Mouse (Mus musculus) heart, embryonic 16.5 days (tissue): ENCODE results near the gene Otud5. TPM values are rescaled to one million over a fixed set of nuclear protein-coding genes. Genes with fewer than 3 reads are reported as not detected.
A peak's percentile ranks its signal among the peaks of the same experiment; 100 is the strongest.

ENCODE experiments used
- ATAC-seq: fragments of 200-750 bp; cut with Nextera tagmentation; replicated peaks from 2 replicates; pipeline ENCODE4 v1.8.0; 2017; ENCODE audit warnings: moderate number of reproducible peaks; ENCODE audit not compliant: insufficient read depth, low FRiP score; ENCODE audit errors: extremely low read depth
- H3K27ac ChIP-seq: fragments of 300-500 bp; sonication (generic); 2 replicates; pipeline ENCODE4 v1.5.1; 2014; ENCODE audit warnings: mild to moderate bottlenecking, low read length, control low read depth, moderate library complexity
- H3K27me3 ChIP-seq: fragments of 300-500 bp; sonication (generic); 2 replicates; pipeline ENCODE4 v1.6.1; 2014; ENCODE audit warnings: low read length, mixed read lengths; ENCODE audit not compliant: control insufficient read depth, insufficient read depth
- H3K36me3 ChIP-seq: fragments of 300-500 bp; sonication (generic); 2 replicates; pipeline ENCODE4 v1.6.1; 2014; ENCODE audit not compliant: control insufficient read depth, insufficient read depth
- H3K4me1 ChIP-seq: fragments of 300-500 bp; sonication (generic); 2 replicates; pipeline ENCODE4 v1.6.1; 2014; ENCODE audit warnings: low read length, mixed read lengths; ENCODE audit not compliant: control insufficient read depth, insufficient read depth
- H3K4me2 ChIP-seq: fragments of 300-500 bp; sonication (generic); 2 replicates; pipeline ENCODE4 v1.6.1; 2014; ENCODE audit warnings: low read depth, mild to moderate bottlenecking, control low read depth, low read length
- H3K4me3 ChIP-seq: fragments of 300-500 bp; sonication (generic); 2 replicates; pipeline ENCODE4 v1.5.1; 2014; ENCODE audit warnings: mild to moderate bottlenecking, control low read depth, low read length
- H3K9ac ChIP-seq: fragments of 300-500 bp; sonication (generic); 2 replicates; pipeline ENCODE4 v1.6.1; 2014; ENCODE audit warnings: low read length, control low read depth
- H3K9me3 ChIP-seq: fragments of 300-500 bp; sonication (generic); replicated peaks from 2 replicates; pipeline ENCODE4 v1.6.1; 2016; ENCODE audit warnings: low read length; ENCODE audit not compliant: control insufficient read depth
- WGBS: fragments of 180-500 bp; shearing (Covaris S2); extraction: QIAGEN DNeasy Blood & Tissue Kit; methylation state at CpG from one replicate; pipeline ENCODE4 v1.1.7; 2014; 5-methylcytosine and 5-hydroxymethylcytosine counted together
- polyA plus RNA-seq: library from polyadenylated mRNA; unstranded; fragments of >200 nt; fragmentation: Nextera tagmentation; extraction: Ambion mirVana; gene quantifications from 2 replicates; pipeline ENCODE4 v1.2.1, GENCODE M21; 2015

Gene Otud5
- polyA plus RNA-seq, 1 experiment from 2014 or later = 27.1 TPM

DNA sequence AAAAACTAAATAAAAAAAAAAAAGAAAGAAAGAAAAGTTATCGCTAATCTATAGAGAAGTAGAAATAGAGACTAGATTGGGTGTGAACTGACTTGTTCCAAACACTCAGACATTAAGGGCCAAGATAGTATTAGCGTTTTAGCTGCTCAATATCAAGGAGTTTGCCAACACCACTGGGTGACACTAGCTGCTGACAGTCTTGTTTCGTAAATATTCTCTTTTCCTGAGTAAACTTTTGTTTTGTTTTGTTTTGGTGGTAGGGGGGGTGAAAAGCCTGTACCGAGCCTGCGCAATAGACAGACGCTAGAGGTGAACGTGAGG is 362 bp upstream of the Otud5 start:
- H3K27me3 ChIP-seq = no peaks in the 10 kb centered on the region
- WGBS = 20% methylated on average over 7 of the region's 7 CpGs
- peak overlapping the region; percentile 87 for H3K27ac ChIP-seq
- H3K4me1 ChIP-seq = peaks cover 11% of the 10 kb centered on the region
- H3K9ac ChIP-seq = peak overlapping the region; percentile 55
- H3K9me3 ChIP-seq = no peaks in the 10 kb centered on the region
- peak overlapping the region; percentile 79 for H3K4me3 ChIP-seq
- no peaks in the 10 kb centered on the region for H3K36me3 ChIP-seq
- no peak for ATAC-seq
- peak overlapping the region; percentile 63 for H3K4me2 ChIP-seq

DNA sequence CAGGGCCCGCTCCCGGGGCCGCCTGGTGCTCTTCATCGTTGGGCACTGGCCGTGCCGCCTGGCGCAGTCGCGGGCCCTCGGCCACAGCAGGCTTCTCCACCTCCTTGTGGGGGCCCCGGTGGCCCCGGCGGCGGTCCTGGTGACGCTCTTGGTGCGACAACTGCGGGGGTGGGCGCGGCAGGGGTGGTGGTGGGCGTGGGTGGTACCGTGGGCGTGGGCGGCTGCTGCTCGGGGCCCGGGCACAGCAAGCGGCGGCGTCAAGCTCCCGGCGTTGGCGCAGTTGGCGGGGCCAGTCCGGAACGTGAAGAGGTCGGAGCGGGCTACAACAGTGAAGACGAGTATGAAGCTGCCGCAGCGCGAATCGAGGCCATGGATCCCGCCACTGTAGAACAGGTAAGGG is 1.2 kb downstream of the Otud5 start:
- Histone ChIP-seq H3K4me1 (peaks cover 11% of the 10 kb centered on the region), H3K4me2 (peak overlapping the region; percentile 74), H3K4me3 (peak overlapping the region; percentile 79), H3K36me3 (no peaks in the 10 kb centered on the region), H3K9ac (peak overlapping the region; percentile 85), H3K27ac (peak overlapping the region; percentile 96), H3K9me3 (no peaks in the 10 kb centered on the region), H3K27me3 (no peaks in the 10 kb centered on the region)
- WGBS = 9% methylated on average over 33 of the region's 42 CpGs
- ATAC-seq = no peak

DNA sequence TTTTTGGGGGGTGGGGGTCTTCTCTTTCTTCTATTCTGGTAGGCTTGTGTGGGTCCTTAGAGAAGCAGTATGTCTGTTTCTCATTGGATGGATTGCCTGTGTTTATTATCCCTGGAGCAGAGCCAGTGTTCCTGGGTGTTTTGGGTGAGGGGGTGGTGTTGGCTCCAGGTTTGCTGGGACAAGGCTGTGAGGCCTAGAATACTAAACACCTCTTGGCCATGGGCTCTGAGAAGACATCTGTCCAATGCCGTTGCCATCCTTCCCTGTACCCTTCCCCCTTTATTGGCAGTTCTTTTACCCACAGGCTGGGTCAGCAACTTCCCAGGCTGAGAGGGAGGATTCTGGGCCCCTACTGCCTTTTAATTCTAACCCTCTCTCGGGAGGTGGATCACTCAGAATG is 6.7 kb downstream of the Otud5 start:
- Histone ChIP-seq H3K36me3 (peaks cover 4% of the 10 kb centered on the region), H3K9me3 (no peaks in the 10 kb centered on the region), H3K4me1 (peaks cover 11% of the 10 kb centered on the region), H3K4me2 (no peak overlapping the region), H3K27ac (no peak overlapping the region), H3K27me3 (no peaks in the 10 kb centered on the region), H3K9ac (no peak overlapping the region), H3K4me3 (no peak overlapping the region)
- 79% methylated on average over 2 of the region's 2 CpGs for WGBS
- ATAC-seq = no peak

DNA sequence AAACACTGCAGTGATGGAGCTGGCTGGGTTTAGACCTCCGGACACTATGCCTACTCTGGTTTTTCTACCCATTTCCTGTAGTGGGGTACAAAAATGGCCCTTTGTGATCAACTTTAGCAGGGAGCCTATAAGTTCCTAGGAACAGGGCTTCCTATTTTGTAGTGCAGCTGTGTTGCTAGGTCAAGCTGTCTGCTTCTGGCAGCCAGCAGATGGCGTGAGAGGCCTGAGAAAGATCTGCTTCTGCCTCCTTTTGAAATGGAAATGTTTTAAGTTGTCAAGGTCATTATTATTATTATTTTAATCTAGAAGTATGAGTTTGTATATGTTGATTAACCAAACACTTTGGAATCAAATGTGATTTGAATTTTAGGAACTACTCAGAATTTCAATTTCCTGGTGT is 13.4 kb downstream of the Otud5 start:
- no peak for ATAC-seq
- H3K27me3 ChIP-seq = no peaks in the 10 kb centered on the region
- no peak overlapping the region for H3K9ac ChIP-seq
- H3K9me3 ChIP-seq = no peaks in the 10 kb centered on the region
- peaks cover 4% of the 10 kb centered on the region for H3K36me3 ChIP-seq
- no peak overlapping the region for H3K27ac ChIP-seq
- no peak overlapping the region for H3K4me2 ChIP-seq
- WGBS = 33% methylated on average over 2 of the region's 2 CpGs
- no peaks in the 10 kb centered on the region for H3K4me1 ChIP-seq
- no peak overlapping the region for H3K4me3 ChIP-seq

DNA sequence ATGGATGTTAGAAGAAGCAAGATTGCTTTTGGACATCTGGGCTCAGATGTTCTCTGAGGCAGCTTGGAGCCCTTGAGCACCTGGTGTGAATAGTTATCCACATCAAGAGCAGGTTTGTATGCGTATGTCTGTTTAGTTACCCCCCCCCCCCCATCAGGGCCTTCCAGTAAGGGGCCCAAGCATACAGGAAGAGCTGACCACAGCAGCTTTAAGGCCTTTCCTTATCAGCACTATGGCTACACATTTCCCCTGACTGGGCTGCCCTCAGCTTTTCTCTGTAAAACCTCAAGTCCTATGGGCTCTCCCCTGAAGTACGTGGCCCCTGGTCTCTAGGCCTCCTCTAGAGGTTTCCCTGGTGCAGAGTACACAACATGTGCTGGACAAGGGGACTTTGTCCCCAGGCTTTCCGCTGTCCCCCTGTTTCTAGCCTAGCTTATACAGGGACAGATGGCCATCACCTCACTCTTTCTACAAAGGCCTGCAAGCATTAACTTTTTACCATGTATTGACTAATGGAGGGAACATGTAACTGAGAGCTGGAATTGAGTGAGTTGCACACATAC is 18.1 kb downstream of the Otud5 start:
- Histone ChIP-seq H3K9ac (no peak overlapping the region), H3K9me3 (no peaks in the 10 kb centered on the region), H3K4me2 (no peak overlapping the region), H3K27ac (no peak overlapping the region), H3K4me1 (no peaks in the 10 kb centered on the region), H3K27me3 (no peaks in the 10 kb centered on the region), H3K4me3 (no peak overlapping the region), H3K36me3 (no peaks in the 10 kb centered on the region)
- WGBS = 76% methylated on average over 3 of the region's 3 CpGs
- ATAC-seq = no peak

DNA sequence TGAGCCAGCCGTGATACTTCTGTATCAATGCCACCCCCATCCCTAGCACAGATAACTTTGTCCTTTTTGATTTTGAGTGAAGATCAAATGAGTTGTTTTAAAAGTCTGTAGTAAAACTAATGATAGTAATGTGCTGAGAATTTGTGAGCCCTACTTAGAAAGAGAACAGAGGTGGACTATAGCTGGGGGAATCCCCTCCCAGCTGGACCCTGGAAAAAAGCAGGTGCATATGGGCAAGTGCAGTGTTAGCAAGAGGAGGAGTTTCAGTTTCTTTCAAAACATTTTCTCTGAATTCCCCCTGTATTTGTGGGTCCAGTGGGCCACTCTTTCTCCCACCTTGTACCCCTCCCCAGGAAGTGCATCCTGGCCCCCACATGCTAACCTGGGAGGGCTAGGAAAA is 22.0 kb downstream of the Otud5 start:
- no peak for ATAC-seq
- Histone ChIP-seq H3K9ac (no peak overlapping the region), H3K27me3 (no peaks in the 10 kb centered on the region), H3K4me1 (no peaks in the 10 kb centered on the region), H3K4me3 (no peak overlapping the region), H3K4me2 (no peak overlapping the region), H3K27ac (no peak overlapping the region), H3K9me3 (no peaks in the 10 kb centered on the region), H3K36me3 (peaks cover 3% of the 10 kb centered on the region)
- WGBS = 82% methylated on average over 1 of the region's 1 CpGs

DNA sequence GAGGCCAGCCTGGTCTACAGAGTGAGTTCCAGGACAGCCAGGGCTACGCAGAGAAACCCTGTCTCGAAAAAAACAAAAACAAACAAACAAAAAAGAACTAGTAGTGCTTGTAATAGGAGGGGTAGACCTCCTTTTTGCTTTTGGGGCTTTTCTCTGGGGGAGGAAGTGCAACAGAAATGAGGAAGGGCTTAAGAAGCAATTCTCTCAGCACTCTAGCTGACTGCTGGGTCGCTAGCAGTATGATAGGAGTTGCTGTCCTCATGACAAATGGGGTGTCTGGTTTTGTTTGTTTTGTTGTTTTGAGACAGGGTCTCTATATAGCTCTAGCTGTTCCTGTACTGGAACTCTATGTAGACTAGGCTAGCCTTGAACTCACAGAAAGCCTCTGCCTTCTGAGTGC is 23.4 kb downstream of the Otud5 start:
- WGBS = 74% methylated on average over 3 of the region's 3 CpGs

DNA sequence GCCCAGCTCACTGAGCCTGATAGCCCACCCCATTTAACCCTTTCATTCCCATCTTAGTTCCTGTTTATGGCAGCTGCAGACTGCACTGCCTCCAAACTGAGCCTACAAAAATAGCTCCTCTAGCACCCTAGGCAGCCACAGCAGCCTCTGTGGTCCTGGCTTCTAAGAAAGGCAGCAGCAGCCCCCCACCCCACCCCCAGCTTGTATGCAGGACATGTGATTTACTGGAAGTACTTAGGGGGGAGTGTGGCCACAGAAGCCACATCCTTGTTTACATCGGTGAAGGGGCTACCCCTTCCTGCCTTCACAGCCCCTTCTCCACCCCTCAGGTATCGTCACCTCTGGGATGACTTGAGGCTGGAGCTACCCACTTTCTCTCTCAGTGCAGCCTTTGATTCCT is 24.2 kb downstream of the Otud5 start:
- WGBS = 49% methylated on average over 2 of the region's 2 CpGs
- H3K4me3 ChIP-seq = no peak overlapping the region
- H3K9me3 ChIP-seq = no peaks in the 10 kb centered on the region
- H3K4me2 ChIP-seq = no peak overlapping the region
- no peak overlapping the region for H3K27ac ChIP-seq
- H3K4me1 ChIP-seq = no peaks in the 10 kb centered on the region
- H3K9ac ChIP-seq = no peak overlapping the region
- ATAC-seq = no peak
- peaks cover 4% of the 10 kb centered on the region for H3K36me3 ChIP-seq
- H3K27me3 ChIP-seq = no peaks in the 10 kb centered on the region

More for the DNA sequence above, 23.4 kb downstream of the Otud5 start:
- no peak for ATAC-seq
- no peak overlapping the region for H3K9ac ChIP-seq
- no peaks in the 10 kb centered on the region for H3K27me3 ChIP-seq
- no peak overlapping the region for H3K4me3 ChIP-seq
- H3K27ac ChIP-seq = no peak overlapping the region
- no peaks in the 10 kb centered on the region for H3K9me3 ChIP-seq
- H3K36me3 ChIP-seq = peaks cover 4% of the 10 kb centered on the region
- H3K4me2 ChIP-seq = no peak overlapping the region
- no peaks in the 10 kb centered on the region for H3K4me1 ChIP-seq

DNA sequence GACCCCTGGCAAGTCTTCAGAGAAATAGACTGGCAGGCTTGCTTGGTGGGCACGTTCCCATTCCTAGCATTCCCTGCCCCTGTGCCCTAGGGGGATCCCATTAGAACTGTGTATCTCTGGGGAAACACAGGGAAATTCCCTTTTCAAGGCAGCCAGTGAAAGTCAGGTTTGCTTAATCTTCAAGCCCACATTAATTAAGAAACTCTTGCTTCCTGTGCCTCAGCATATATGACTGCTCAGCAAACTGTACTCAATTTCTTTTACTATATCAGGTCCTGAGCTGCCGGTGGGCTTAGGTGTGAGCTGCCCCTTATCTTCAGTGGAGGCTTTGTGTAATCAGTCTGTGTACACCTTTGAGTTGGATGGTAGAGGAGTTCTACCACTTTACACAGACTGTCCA is 24.6 kb downstream of the Otud5 start:
- no peak overlapping the region for H3K27ac ChIP-seq
- no peaks in the 10 kb centered on the region for H3K27me3 ChIP-seq
- H3K9me3 ChIP-seq = no peaks in the 10 kb centered on the region
- H3K4me3 ChIP-seq = no peak overlapping the region
- no peaks in the 10 kb centered on the region for H3K4me1 ChIP-seq
- no peak for ATAC-seq
- WGBS = 41% methylated on average over 2 of the region's 2 CpGs
- H3K4me2 ChIP-seq = no peak overlapping the region
- H3K36me3 ChIP-seq = peaks cover 4% of the 10 kb centered on the region
- H3K9ac ChIP-seq = no peak overlapping the region

DNA sequence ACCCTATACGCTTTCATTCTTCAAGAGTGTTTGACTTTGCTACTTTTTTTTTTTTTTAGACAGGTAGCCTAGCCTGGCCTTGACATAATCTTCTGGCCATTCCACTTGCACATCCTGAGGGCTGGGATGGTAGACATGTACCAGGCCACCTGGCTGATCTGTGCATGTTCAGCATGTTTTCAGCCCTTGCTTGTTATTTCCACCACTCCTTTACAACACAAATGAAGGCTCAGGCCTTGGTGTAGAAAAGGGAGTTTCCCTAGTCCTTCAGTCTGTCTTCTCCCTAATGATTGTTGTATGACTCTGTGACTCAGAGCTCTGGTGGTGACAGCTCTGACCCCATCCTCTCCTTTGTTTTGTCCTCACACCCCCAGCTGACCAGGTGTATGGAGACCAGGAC is 26.0 kb downstream of the Otud5 start:
- Histone ChIP-seq H3K4me1 (no peaks in the 10 kb centered on the region), H3K9ac (no peak overlapping the region), H3K4me3 (no peak overlapping the region), H3K27me3 (no peaks in the 10 kb centered on the region), H3K27ac (no peak overlapping the region), H3K9me3 (no peaks in the 10 kb centered on the region), H3K4me2 (no peak overlapping the region), H3K36me3 (peaks cover 4% of the 10 kb centered on the region)
- 84% methylated on average over 1 of the region's 1 CpGs for WGBS
- no peak for ATAC-seq
